Mouse (Mus musculus) c-Kit-negative CD71-positive TER-119-positive erythroid progenitor cells, embryonic 14.5 days (primary cell): ENCODE measurements around the gene Scyl2.
A peak's percentile ranks its signal among the peaks of the same experiment; 100 is the strongest.
"Not testable (repeated sequence)": the region's sequence is repeated elsewhere in the genome, so short reads cannot be mapped to it uniquely, and the experiment has no call there.

Experiments
- DNase-seq: peaks from one replicate; pipeline ENCODE4 v3.0.0-alpha.2; 2013; ENCODE audit warnings: low read depth, low spot score

The Scyl2 gene

GRCm38 (mm10) chr10:89686139-89686808, at the start of gene Scyl2:
Gene Scyl2 (minus strand): TSS chr10:89686285.
- peak; percentile 89 for DNase-seq

- peak; percentile 89 for DNase-seq
These were observed 46.1 kb upstream of the Scyl2 start, which contains the start of gene Actr6 for GRCm38 (mm10) chr10:89732001-89732794. Gene Actr6 (minus strand): TSS chr10:89732295.

- DNase-seq = no peak
These were observed 45.3 kb upstream of the Scyl2 start for GRCm38 (mm10) chr10:89731341-89731740.

GRCm38 (mm10) chr10:89730386-89730785, 44.3 kb upstream of the Scyl2 start:
- DNase-seq = no peak

- DNase-seq = no peak
These were observed 36.4 kb upstream of the Scyl2 start for GRCm38 (mm10) chr10:89722247-89723195.

GRCm38 (mm10) chr10:89720796-89721195, 34.7 kb upstream of the Scyl2 start:
- no peak for DNase-seq

- DNase-seq = no peak
These were observed 34.2 kb upstream of the Scyl2 start for GRCm38 (mm10) chr10:89720252-89720651.

GRCm38 (mm10) chr10:89714910-89715309, 28.8 kb upstream of the Scyl2 start:
- no peak for DNase-seq

- DNase-seq = no peak
These were observed 22.6 kb upstream of the Scyl2 start for GRCm38 (mm10) chr10:89708720-89709119.

GRCm38 (mm10) chr10:89707397-89707796, 21.3 kb upstream of the Scyl2 start:
- no peak for DNase-seq

- no peak for DNase-seq
These were observed 17.0 kb upstream of the Scyl2 start for GRCm38 (mm10) chr10:89703042-89703441.

- no peak for DNase-seq
These were observed 11.9 kb upstream of the Scyl2 start for GRCm38 (mm10) chr10:89697956-89698355.

GRCm38 (mm10) chr10:89696270-89696669, 10.2 kb upstream of the Scyl2 start:
- DNase-seq = not testable (repeated sequence)

GRCm38 (mm10) chr10:89695194-89695911, 9.3 kb upstream of the Scyl2 start:
- no peak for DNase-seq

GRCm38 (mm10) chr10:89690021-89690420, 3.9 kb upstream of the Scyl2 start:
- DNase-seq = no peak

- no peak for DNase-seq
These were observed 1.4 kb upstream of the Scyl2 start for GRCm38 (mm10) chr10:89687455-89687854.

- DNase-seq = peak; percentile 24
These were observed 520 bp downstream of the Scyl2 start for GRCm38 (mm10) chr10:89685391-89686138.

GRCm38 (mm10) chr10:89682961-89683360, 3.1 kb downstream of the Scyl2 start:
- no peak for DNase-seq

- no peak for DNase-seq
These were observed 3.9 kb downstream of the Scyl2 start for GRCm38 (mm10) chr10:89682157-89682556.

- no peak for DNase-seq
These were observed 4.4 kb downstream of the Scyl2 start for GRCm38 (mm10) chr10:89681706-89682105.
